Mouse (Mus musculus): ENCODE data around the gene Dnajc8.
"Not testable (repeated sequence)": the region's sequence is repeated elsewhere in the genome, so short reads cannot be mapped to it uniquely, and the experiment has no call there.

Gene Dnajc8

DNA sequence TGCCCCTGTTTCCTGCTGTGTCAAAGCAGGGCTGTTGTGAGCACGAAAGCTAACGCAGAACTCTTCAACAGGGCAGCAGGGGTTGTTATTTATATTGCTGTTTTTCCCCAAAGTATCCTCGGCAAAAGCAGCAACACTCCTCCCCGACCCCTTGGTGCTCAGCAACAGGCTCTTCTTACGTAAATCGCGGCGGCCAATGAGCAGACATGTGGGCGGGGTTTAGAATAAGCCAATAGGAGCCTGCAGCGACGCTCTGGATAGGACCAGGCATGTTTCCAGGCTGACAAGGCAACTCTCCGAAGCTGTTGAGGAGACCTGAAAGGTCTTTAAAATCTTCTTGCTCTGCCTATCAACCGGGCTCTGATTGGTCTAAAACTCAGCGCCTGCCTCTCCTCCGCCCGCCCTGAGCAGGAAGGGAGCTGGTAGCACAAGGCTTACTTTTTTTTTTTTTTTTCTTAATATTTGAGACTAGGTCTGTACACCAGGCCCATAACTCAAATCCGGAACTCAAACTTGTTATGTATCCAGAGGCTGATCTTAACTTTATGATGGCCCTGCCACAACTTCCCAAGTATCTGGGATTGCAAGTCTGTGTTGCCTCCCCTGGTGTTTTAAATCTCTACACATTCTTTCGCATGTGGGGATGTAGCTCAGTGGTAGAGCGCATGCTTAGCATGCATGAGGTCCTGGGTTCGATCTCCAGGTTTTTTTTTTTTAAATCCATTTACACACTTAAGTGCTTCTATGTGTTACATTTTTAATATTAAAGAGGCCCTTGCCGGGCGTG, 19.8 kb upstream of the Dnajc8 start:
- peak; percentile 58 to 77 for DNase-seq (ENCODE audit: low spot score in 2 of 2)

DNA sequence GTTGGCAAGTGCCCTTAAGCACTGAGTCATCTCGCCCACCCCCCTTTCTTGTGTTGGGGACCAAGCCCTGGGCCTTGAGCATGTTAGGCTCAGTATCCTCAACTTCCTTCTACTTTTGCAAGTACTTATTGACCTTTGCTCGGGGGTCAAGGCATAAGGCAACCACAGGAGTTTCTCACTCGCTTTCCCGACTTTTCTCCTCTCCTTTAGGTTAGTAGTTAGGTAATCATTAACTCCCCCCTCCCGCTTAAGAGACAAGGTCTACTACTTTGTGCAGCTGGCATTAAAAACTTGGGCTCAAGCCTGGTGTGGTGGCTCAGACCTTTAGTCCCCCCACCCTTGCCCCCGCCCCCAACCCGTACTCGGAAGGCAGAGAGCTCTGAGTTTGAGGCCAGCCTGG, 17.3 kb upstream of the Dnajc8 start:
- DNase-seq (ENCODE audit: low spot score in 2 of 2): no peak

DNA sequence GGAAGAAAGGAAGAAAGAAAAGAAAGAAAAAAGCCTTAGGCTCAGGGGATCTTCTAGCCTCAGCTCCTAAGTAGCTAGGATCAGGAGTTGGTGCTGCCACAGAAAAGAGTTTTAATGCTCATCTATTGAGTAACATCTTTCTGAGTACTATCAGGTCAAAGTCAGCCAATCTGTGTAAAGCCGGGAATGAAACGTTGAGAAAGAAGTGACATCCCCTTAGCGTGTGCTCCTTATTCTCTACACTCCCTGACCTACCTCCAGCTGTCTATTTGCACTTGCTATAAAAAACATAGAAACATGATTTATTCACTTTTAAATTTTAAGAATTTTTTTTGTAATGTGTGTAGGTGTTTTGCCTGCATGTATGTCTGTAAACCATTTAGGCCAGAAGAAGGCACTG, 16.2 kb upstream of the Dnajc8 start:
- DNase-seq (ENCODE audit: low spot score in 2 of 2): no peak

DNA sequence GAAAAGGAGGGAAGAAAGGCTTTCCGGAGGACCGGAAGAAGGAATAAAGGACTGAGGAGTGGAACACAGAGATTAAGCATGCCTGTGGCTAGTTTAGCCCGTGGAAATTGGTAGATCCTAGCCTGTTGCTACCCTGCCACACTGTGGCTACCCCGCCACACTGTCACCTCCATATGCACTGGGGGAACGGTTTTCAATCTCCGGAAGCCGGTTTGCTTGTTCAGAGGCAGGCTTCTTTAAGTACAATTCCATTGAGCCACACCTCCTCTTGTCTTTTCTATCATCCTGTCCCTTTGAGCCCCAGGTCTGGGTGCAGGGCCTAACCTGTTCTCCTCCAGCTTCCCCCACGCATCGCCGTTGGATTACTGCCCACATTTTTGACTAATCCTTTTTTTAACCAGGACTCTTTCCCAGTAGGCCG, 11.0 kb upstream of the Dnajc8 start:
- no peak for DNase-seq (ENCODE audit: low spot score in 2 of 2)

DNA sequence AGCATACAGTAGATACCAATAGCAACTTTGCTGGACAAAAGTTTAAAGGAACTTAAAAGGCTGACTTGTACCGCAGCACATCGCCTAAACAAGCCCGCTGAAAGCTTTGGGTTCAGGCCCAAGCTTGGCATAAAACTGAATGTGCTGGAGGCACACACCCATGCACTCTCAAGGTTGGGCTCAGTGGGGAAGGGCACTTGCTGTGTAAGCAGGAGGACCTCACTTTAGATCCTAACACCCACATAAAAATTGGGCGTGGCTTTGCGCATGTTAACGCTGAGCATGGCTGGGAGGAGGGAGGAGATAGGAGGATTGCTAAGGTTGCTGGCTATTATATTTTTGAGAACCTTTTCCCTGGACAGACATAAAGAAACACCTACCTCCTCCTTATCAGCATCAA, 10.5 kb upstream of the Dnajc8 start:
- no peak for DNase-seq (ENCODE audit: low spot score in 2 of 2)

DNA sequence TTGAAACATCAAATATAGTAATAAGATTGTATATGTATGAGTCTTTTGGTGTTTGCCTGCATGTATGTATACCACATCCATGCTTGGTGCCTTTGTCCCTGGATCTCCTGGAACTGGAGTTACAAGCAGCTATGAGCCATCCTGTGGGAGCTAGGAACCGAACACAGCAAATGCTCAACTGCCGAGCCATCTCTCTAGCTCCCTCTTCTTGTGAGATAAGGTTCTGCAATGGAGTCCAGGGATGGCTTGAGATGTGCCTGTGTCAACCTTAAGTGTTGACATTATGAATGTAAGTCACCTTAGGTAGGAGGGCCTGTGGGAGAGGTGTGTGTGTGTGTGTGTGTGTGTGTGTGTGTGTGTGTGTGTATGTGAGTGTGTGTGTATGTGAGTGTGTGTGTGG, 8.7 kb upstream of the Dnajc8 start:
- no peak for DNase-seq (ENCODE audit: low spot score in 2 of 2)

DNA sequence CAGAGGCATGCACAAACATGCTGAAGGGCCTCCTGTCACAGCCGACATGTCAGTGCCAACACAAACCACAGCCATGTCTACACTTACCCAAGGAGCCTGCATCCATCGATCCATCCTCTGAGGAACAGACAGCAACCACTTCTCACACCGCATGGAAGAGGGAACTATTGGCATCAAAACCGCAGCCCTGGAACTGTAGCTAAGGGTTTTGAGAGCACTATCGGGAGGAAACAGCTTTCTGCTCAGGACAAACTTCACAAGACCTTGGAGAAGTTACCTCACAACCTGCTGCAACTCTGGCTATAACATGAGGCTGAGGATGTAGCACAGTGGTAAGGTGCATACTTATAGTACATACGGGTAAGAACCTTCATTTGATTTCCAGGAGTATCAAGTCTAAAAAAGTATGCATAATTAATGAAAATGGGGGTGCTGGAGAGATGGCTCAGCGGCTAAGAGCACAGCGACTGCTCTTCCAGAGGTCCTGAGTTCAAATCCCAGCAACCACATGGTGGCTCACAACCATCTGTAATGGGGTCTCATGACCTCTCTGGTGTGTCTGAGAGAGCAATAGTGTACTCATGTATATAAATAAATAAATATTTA, 7.3 kb upstream of the Dnajc8 start:
- DNase-seq (ENCODE audit: low spot score in 2 of 2): no peak

DNA sequence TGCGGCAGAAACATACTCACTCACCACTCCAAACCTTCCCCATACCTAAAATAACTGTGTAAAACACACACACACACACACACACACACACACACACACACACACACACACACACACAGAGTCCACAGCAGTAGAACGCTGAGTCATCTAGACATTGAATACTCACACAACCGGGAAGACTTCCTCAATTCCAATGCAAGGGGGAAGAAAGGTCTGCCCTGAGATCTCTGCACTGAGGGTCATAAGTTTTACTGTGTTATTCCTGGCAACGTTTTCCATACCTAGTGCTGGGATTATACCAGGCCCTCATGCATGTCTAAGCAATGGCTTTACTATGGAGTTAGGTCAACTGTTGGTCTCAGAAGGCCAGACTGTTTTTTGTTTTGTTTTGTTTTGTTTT, 6.0 kb upstream of the Dnajc8 start:
- DNase-seq (ENCODE audit: low spot score in 2 of 2): no peak

DNA sequence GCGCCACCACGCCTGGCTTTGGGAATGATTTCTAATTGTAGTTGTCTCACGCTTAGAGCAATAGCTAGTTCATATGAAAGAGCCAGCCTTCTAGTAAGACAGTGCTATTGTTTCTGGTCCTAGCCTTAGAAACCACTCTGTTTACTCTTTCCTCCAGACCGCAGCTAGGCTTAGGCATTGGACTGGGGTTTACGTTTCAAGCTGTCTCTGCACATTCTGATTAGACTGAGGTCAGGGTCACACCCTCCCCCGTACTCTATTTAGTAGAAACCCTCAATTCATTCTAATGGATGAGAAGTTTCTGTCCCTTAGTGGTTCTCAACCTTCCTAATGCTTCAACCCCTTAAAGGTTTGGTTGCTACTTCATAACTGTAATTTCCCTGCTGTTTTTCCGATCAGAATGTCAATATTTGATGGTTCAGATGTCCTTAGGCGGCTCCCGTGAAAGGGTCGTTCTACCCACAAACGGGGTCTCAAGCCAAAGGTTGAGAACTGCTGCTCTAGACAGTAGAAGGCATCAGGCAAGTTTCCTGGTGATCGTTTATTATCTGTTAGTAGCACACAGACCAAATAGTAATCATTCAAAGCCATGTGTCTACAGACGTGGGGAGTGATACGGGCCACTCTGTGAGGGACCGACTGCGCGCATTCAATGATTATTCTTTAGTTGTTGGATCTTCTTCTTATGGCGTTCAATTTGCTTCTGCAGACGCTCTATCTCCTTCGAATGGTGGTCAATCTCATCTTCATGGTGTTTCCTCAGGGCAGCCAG, 5.1 kb upstream of the Dnajc8 start:
- no peak for DNase-seq (ENCODE audit: low spot score in 2 of 2)

DNA sequence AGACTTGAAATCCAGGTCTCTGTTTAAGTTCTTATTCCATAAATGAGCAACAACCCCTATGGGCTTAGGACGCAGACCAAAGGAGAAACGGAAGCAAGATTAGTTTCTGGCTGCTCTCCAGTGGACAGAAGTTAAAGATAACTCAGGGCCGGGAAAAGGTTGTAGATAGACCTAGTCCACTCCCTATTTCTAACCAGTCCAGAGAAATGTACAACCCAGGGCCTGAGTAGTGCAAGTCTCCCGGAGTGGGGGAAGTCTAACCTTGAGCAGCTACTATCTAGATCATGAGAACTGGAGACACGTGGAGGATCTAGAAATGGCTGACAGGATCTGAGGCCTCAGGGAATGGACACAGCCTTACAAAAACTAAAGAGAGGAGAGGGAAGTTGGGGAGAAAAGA, 2.9 kb upstream of the Dnajc8 start:
- no peak for DNase-seq (ENCODE audit: low spot score in 2 of 2)

DNA sequence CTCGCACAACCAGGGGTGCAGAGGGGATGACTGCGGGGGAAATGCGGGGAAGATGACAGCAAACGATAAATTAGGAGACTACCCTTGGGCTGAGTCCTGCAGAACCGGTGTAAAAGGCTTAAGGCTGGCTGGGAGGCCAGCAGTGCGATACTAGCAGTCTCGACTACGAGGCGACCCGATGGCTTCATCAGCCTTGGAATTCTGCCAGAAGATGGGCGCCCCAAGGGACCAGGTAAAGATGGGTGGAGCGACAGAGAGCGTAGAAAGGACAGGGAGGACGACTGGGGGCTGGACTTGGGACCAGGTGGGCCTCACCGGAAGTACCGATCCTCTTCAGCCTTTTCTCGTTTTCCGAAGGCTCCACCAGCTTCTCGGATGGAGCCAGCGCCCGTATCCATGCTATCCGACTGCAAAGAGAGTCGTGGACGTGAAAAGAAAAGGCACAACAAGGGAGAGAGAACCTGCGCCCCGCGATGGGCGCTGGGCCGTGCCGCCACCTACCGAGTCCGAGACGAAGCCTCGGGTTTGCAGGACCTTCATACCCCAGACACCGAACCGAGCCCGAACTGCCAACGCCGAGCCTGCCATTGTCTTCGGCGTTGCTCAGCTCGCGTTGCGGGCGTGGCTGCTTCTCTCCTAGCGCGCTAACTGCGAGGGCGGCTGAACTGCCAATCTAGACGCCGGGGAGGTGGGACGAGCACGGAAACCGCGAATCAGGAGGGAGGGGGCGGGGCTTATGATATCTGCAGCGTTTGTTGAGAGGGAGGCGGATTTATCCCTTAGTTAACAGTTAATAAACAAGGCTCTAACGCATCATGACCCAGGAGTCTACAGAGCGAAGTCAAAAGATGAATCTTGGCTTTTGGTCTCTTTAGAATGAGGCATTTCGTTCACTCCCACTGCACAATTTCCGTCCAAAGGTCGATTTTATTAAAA, 2.1 kb upstream of the Dnajc8 start, which contains the start of gene Atpif1:
Gene Atpif1, minus strand, starts transcription at position 679 of the 936 bp plus-strand sequence.
- peak; percentile 69 to 89 for DNase-seq (ENCODE audit: low spot score in 2 of 2)

DNA sequence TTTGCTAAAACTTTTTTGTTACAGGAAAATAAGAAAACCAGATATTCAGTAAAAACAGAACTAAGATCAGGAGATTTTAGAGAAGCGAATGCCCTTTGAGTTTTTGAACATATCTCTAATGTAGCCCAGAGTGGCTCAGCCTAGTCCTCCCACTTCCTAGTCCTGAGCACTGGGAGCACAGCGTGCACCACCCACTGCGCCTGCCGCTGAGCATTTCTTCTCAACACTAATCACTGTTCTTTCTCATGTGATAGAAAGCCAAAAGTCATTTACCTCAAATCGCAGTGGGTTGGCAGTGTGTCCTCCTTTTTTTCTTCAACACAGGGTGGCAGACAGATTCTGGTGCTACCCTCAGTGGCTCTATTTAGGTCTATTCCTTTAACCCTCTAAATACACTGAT, 4.1 kb downstream of the Dnajc8 start:
- no peak for DNase-seq (ENCODE audit: low spot score in 2 of 2)

DNA sequence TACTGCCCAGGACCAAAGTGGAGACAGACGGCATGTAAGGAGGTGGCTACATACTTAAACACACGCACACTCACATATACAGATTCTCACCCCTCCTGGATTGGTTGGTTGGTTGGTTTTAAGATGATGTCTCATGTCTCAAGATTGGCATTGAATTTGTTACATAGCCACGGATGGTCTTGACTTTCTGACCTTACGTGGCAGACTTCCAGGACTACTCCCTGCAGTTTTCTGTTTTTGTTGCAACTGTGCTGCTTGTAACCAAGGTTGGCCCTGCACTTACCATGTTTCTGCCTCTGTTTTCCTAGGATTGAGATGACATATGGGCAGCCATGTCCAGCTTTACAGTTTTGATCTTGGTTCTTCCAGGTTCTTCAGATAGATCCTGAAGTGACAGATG, 6.1 kb downstream of the Dnajc8 start:
- no peak for DNase-seq (ENCODE audit: low spot score in 2 of 2)

DNA sequence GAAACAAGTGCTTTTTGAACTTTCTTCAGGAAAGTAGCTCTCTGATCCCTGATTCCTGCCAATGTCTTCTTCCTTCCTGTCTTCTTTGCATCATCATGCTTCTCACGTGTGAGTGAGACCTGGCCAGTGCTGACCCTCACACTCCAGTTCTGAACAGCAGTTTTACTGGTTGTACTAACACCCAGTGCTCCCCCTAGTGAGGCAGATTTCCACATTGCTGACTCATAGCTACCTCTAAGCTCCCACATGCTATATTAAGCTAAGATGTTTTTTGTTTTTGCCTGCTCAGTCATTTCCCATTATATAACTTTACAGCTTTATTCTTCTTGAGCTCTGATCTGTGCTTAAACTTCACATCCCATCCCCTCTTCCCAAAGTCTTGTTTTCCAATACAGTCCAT, 7.4 kb downstream of the Dnajc8 start:
- DNase-seq (ENCODE audit: low spot score in 2 of 2): no peak

DNA sequence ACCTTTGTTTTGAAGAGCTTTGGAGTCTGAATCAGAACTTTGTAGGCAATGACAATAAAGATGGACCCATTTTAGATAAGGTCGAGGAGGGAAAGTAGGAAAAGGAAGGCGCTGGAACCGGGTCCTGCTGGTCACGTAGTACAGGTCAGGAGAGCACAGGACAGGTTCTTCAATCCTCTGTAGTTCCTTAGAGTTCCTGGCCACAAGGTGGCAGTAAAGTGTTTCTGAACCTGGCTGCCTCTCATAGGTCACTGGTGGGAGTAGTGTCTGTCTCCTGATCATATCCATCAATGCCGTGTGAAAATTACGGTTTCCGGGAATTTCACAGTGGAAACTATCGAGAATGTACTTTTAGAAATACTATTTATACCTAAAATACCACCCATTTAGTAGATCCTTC, 10.5 kb downstream of the Dnajc8 start:
- DNase-seq (ENCODE audit: low spot score in 2 of 2): peak in 1 of 2 experiments; percentile 62

DNA sequence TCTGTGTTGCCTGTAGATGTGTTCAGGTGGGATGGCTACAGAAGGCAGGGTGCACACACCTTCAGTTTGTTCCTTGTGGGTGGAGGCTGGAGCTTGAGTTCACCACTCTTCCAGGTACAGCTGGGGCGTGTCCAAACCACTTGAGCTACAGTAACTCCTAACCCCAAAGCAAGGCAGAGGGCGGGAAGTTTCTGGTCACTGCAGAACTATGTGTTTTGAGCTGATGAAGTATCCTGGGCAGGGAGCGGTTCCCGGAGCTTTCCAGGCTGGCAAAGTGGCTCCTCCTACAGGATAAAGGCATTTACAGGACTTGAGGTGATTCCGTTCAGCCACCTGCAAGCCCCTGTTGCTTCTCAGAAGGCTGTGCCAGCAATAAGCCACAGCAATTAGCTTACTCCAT, 18.9 kb downstream of the Dnajc8 start:
- no peak for DNase-seq (ENCODE audit: low spot score in 2 of 2)

DNA sequence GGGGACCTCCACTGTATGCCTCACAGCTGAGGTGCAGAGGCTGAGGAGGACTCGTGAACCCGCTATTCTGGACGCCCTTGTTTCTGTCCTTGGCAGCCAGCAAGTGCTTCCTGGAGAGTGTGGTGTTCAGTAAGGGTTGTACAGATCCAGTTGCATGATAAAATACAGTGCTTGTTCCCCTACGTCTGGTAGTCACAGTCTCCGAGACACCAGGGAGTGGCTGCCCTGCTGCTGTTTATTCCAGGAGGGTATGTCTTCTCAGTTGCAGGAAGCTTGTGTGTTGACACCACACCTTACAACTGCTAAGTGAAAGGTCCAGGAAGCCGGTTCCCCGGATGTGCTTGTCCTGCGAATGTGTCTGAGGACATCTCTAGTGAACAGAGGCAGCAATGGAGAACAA, 19.3 kb downstream of the Dnajc8 start:
- DNase-seq (ENCODE audit: low spot score in 2 of 2): no peak

DNA sequence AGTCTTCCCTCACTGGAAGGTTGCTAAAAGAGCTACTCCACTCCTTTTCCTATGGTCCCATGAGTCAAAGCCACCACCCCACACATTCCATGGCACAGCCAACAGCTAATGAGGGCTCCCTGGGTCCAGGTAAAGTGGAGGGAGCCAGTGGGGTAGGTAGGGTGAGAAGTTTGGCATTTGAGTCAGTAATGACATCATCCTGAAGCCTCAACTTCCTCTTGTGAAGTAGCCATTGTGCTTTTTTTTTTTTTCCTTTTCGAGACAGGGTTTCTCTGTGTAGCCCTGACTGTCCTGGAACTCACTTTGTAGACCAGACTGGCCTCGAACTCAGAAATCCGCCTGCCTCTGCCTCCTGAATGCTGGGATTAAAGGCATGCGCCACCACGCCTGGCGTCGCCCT, 20.2 kb downstream of the Dnajc8 start:
- not testable (repeated sequence) for DNase-seq (ENCODE audit: low spot score in 2 of 2)

DNA sequence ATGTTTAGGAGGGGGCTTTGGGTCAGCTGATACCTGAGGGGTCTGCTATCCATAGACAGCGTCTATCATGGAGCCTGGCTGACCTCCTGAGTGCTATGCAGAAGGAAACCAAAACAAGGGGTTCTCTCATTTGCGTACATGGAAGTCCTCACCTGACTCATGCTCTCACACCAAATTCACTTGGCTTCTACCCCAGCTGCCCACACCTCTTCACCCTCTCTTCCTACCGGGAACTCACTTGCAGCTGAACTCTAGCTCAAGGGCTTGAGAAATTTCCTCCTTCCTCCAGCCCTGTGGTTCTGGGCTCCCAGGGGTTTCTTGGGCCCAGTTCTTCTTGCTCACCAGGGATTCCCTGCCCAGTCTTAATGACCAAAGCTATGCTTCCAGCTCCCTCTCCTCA, 27.9 kb downstream of the Dnajc8 start:
- DNase-seq (ENCODE audit: low spot score in 2 of 2): no peak

DNA sequence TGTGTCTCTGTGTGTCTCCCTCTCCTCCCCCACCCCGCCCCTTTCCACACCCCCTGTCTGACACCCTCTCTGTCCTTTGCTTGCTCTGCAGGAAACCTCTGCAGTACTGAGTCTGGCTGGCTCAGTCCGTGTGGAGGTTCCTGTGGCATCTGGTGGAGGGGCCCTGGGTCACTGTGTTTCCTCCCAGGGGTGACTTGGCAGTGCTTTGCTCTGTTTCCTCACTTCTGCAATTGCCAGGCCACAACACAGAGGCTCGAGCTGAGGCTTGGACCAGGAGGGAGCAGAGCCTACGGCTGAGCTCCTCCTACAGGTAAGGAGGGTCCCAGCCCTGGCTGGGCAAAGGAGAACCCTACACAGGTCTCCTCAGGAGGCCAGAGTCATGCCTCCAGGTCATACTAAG, 28.6 kb downstream of the Dnajc8 start, which contains the start of gene Ptafr:
Gene Ptafr, plus strand, starts transcription at position 103 of the 400 bp plus-strand sequence.
- no peak for DNase-seq (ENCODE audit: low spot score in 2 of 2)

DNA sequence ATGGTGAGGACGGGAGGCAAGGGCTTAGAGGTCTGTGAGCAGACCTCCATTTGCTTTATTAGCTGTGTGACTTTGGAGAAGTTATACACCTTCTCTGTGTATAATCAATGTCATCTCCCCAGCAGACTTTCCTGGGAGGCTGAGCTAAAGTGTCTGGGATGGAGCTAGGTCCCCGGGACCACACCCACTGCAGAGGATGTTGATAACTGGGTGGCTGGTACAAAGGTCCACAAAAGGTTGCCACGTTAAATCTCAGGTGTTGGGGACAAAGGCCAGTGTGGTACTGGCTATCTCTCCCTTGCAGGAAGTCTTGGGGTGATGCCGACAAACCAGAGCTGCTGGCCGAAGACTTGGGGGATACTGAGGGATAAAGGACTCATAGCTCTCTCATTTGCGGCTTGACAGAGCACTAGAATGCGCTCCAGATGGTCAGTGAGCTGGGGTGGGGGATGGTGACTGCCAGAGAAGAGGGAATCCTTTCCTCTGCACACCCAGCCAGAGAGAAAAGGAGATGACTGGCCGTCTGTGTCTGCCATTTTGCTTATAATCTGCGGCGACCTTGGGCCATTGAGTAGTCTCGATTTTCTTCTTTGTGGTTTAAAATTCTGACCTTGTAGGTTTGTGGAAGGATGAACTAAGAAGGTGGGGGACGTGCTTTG, 29.9 kb downstream of the Dnajc8 start:
- DNase-seq (ENCODE audit: low spot score in 2 of 2): peak in 1 of 2 experiments; percentile 38

Measured in cerebellum, postnatal 4 days (tissue).